Mouse (Mus musculus) heart, embryonic 13.5 days (tissue): ENCODE data around the gene Kif12. TPM values are rescaled to one million over a fixed set of nuclear protein-coding genes. Genes with fewer than 3 reads are reported as not detected.
A peak's percentile ranks its signal among the peaks of the same experiment; 100 is the strongest.

Source experiments
- ATAC-seq: fragments of 200-750 bp; cut with Nextera tagmentation; 2 replicates; pipeline ENCODE4 v1.8.0; 2017; ENCODE audit warnings: moderate TSS enrichment; ENCODE audit not compliant: insufficient number of reproducible peaks, low FRiP score, low TSS enrichment; ENCODE audit errors: extremely low read depth
- H3K27ac ChIP-seq: fragments of 300-500 bp; sonication (generic); replicated peaks from 2 replicates; pipeline ENCODE4 v1.5.1; 2015; ENCODE audit warnings: moderate library complexity, mild to moderate bottlenecking, inconsistent platforms
- H3K27me3 ChIP-seq: fragments of 300-500 bp; sonication (generic); replicated peaks from 2 replicates; pipeline ENCODE4 v1.6.1; 2015; ENCODE audit warnings: mild to moderate bottlenecking, inconsistent platforms
- H3K36me3 ChIP-seq: fragments of 300-500 bp; sonication (generic); 2 replicates; pipeline ENCODE4 v1.6.1; 2015; ENCODE audit warnings: mild to moderate bottlenecking, inconsistent platforms
- H3K4me1 ChIP-seq: fragments of 300-500 bp; sonication (generic); 2 replicates; pipeline ENCODE4 v1.6.1; 2015; ENCODE audit warnings: inconsistent platforms
- H3K4me2 ChIP-seq: fragments of 300-500 bp; sonication (generic); 2 replicates; pipeline ENCODE4 v1.6.1; 2015; ENCODE audit warnings: inconsistent platforms, mild to moderate bottlenecking, moderate library complexity
- H3K4me3 ChIP-seq: fragments of 300-500 bp; sonication (generic); 2 replicates; pipeline ENCODE4 v1.5.1; 2015; ENCODE audit warnings: moderate library complexity, mild to moderate bottlenecking, inconsistent platforms
- H3K9ac ChIP-seq: fragments of 300-500 bp; sonication (generic); 2 replicates; pipeline ENCODE4 v1.6.1; 2015; ENCODE audit warnings: inconsistent platforms, mild to moderate bottlenecking, moderate library complexity
- H3K9me3 ChIP-seq: fragments of 300-500 bp; sonication (generic); 2 replicates; pipeline ENCODE4 v1.6.1; 2016; ENCODE audit warnings: inconsistent platforms
- WGBS: fragments of 180-500 bp; shearing (Covaris S2); methylation state at CpG from one replicate; pipeline ENCODE4 v1.1.7; 2015; ENCODE audit warnings: mixed read lengths; 5-methylcytosine and 5-hydroxymethylcytosine counted together
- polyA plus RNA-seq: library from polyadenylated mRNA; unstranded; fragments of >200 nt; fragmentation: Nextera tagmentation; extraction: Ambion mirVana; gene quantifications from 2 replicates; pipeline ENCODE4 v1.2.1, GENCODE M21; 2015

Gene Kif12
- 0.90 and 1.3 TPM in 2 replicates for polyA plus RNA-seq

- Histone ChIP-seq H3K36me3 (no peaks in the 10 kb centered on the region), H3K4me2 (no peak within 1 kb of the TSS), H3K9me3 (no peaks in the 10 kb centered on the region), H3K9ac (no peak within 1 kb of the TSS), H3K27ac (no peak within 1 kb of the TSS), H3K4me1 (no peaks in the 10 kb centered on the region), H3K27me3 (peaks cover 62% of the 10 kb centered on the region), H3K4me3 (no peak within 1 kb of the TSS)
- 65% methylated on average over 4 of the region's 4 CpGs for WGBS
- ATAC-seq = no peak
Observed at GRCm38 (mm10) chr4:63171969-63172685, at the start of gene Kif12. Gene Kif12 (minus strand): TSS chr4:63172131.

GRCm38 (mm10) chr4:63221096-63221958, 49.4 kb upstream of the Kif12 start:
- H3K4me2 ChIP-seq = no peak overlapping the region
- H3K36me3 ChIP-seq = peaks cover 13% of the 10 kb centered on the region; the same call in 1 of the 2 replicates
- no peak overlapping the region for H3K4me3 ChIP-seq
- no peak for ATAC-seq
- H3K9ac ChIP-seq = no peak overlapping the region
- no peak overlapping the region for H3K27ac ChIP-seq
- H3K9me3 ChIP-seq = no peaks in the 10 kb centered on the region
- peaks cover 40% of the 10 kb centered on the region for H3K4me1 ChIP-seq
- peaks cover 27% of the 10 kb centered on the region for H3K27me3 ChIP-seq
- 72% methylated on average over 15 of the region's 15 CpGs for WGBS

- Histone ChIP-seq H3K27me3 (peaks cover 31% of the 10 kb centered on the region), H3K9me3 (no peaks in the 10 kb centered on the region), H3K4me3 (no peak overlapping the region), H3K27ac (no peak overlapping the region; the same call in 1 of the 2 replicates), H3K9ac (no peak overlapping the region), H3K4me1 (peaks cover 33% of the 10 kb centered on the region), H3K36me3 (peaks cover 10% of the 10 kb centered on the region; the same call in 1 of the 2 replicates), H3K4me2 (no peak overlapping the region)
- 56% methylated on average over 6 of the region's 6 CpGs for WGBS
- ATAC-seq = no peak
Observed at GRCm38 (mm10) chr4:63219635-63220034, 47.7 kb upstream of the Kif12 start.

GRCm38 (mm10) chr4:63219059-63219458, 47.1 kb upstream of the Kif12 start:
- Histone ChIP-seq H3K36me3 (peaks cover 9% of the 10 kb centered on the region; the same call in 1 of the 2 replicates), H3K9me3 (no peaks in the 10 kb centered on the region), H3K9ac (no peak overlapping the region), H3K27ac (no peak overlapping the region), H3K4me3 (no peak overlapping the region), H3K27me3 (peaks cover 36% of the 10 kb centered on the region), H3K4me2 (no peak overlapping the region), H3K4me1 (peaks cover 38% of the 10 kb centered on the region)
- WGBS = 80% methylated on average over 3 of the region's 3 CpGs
- no peak for ATAC-seq

- peaks cover 51% of the 10 kb centered on the region for H3K27me3 ChIP-seq
- peaks cover 9% of the 10 kb centered on the region; the same call in 1 of the 2 replicates for H3K36me3 ChIP-seq
- H3K4me1 ChIP-seq = peaks cover 49% of the 10 kb centered on the region
- H3K4me3 ChIP-seq = no peak overlapping the region
- H3K27ac ChIP-seq = no peak overlapping the region
- no peaks in the 10 kb centered on the region for H3K9me3 ChIP-seq
- H3K9ac ChIP-seq = peak overlapping the region; percentile 16; the same call in 1 of the 2 replicates
- 85% methylated on average over 6 of the region's 6 CpGs for WGBS
- peak overlapping the region; percentile 98 for H3K4me2 ChIP-seq
- no peak for ATAC-seq
Observed at GRCm38 (mm10) chr4:63217513-63217912, 45.6 kb upstream of the Kif12 start.

GRCm38 (mm10) chr4:63216566-63216965, 44.6 kb upstream of the Kif12 start:
- H3K4me1 ChIP-seq = peaks cover 49% of the 10 kb centered on the region
- ATAC-seq = no peak
- 0 out of 2 replicates have a peak overlapping the region, but pooled peaks have one; percentile 15 for H3K27ac ChIP-seq
- peak overlapping the region; percentile 74 for H3K4me3 ChIP-seq
- H3K9me3 ChIP-seq = no peaks in the 10 kb centered on the region
- WGBS = 25% methylated on average over 9 of the region's 9 CpGs
- H3K4me2 ChIP-seq = peak overlapping the region; percentile 98
- H3K36me3 ChIP-seq = 0 out of 2 replicates have a peak, but pooled peaks cover 4% of the 10 kb centered on the region
- H3K27me3 ChIP-seq = peaks cover 61% of the 10 kb centered on the region
- H3K9ac ChIP-seq = peak overlapping the region; percentile 90

GRCm38 (mm10) chr4:63215993-63216531, 44.1 kb upstream of the Kif12 start:
- peaks cover 63% of the 10 kb centered on the region for H3K27me3 ChIP-seq
- H3K27ac ChIP-seq = peak overlapping the region; percentile 62
- 0 out of 2 replicates have a peak, but pooled peaks have one; percentile 45 for ATAC-seq
- peak overlapping the region; percentile 74 for H3K4me3 ChIP-seq
- peaks cover 49% of the 10 kb centered on the region for H3K4me1 ChIP-seq
- H3K4me2 ChIP-seq = peak overlapping the region; percentile 98
- 2% methylated on average over 24 of the region's 24 CpGs for WGBS
- H3K9me3 ChIP-seq = no peaks in the 10 kb centered on the region
- peak overlapping the region; percentile 90 for H3K9ac ChIP-seq
- 0 out of 2 replicates have a peak, but pooled peaks cover 1% of the 10 kb centered on the region for H3K36me3 ChIP-seq

GRCm38 (mm10) chr4:63215185-63215992, 43.5 kb upstream of the Kif12 start:
- Histone ChIP-seq H3K9me3 (no peaks in the 10 kb centered on the region), H3K36me3 (no peaks in the 10 kb centered on the region), H3K4me2 (peak overlapping the region; percentile 98), H3K4me3 (peak overlapping the region; percentile 74), H3K27me3 (peaks cover 63% of the 10 kb centered on the region), H3K27ac (peak overlapping the region; percentile 62), H3K4me1 (peaks cover 48% of the 10 kb centered on the region), H3K9ac (peak overlapping the region; percentile 90)
- WGBS = under 1% methylated on average over 69 of the region's 71 CpGs
- ATAC-seq = no peak; the same call in 1 of the 2 replicates

GRCm38 (mm10) chr4:63213907-63214621, 42.1 kb upstream of the Kif12 start, which contains the start of gene Col27a1:
Gene Col27a1 (plus strand): TSS chr4:63214004.
- under 1% methylated on average over 60 of the region's 61 CpGs for WGBS
- peaks cover 66% of the 10 kb centered on the region for H3K27me3 ChIP-seq
- no peaks in the 10 kb centered on the region for H3K36me3 ChIP-seq
- peak within 1 kb of the TSS; percentile 68 for H3K9ac ChIP-seq
- no peaks in the 10 kb centered on the region for H3K9me3 ChIP-seq
- peaks cover 38% of the 10 kb centered on the region for H3K4me1 ChIP-seq
- peak within 1 kb of the TSS; percentile 74 for H3K4me3 ChIP-seq
- no peak for ATAC-seq
- no peak within 1 kb of the TSS for H3K27ac ChIP-seq
- H3K4me2 ChIP-seq = peak within 1 kb of the TSS; percentile 98

- H3K27me3 ChIP-seq = 0 out of 2 replicates have a peak, but pooled peaks cover 4% of the 10 kb centered on the region
- 57% methylated on average over 7 of the region's 7 CpGs for WGBS
Observed at GRCm38 (mm10) chr4:63205583-63205982, 33.7 kb upstream of the Kif12 start.

More at GRCm38 (mm10) chr4:63205583-63205982, 33.7 kb upstream of the Kif12 start:
- H3K27ac ChIP-seq = no peak overlapping the region
- H3K9ac ChIP-seq = no peak overlapping the region
- H3K4me3 ChIP-seq = no peak overlapping the region
- H3K36me3 ChIP-seq = no peaks in the 10 kb centered on the region
- H3K9me3 ChIP-seq = no peaks in the 10 kb centered on the region
- ATAC-seq = no peak
- H3K4me1 ChIP-seq = peaks cover 29% of the 10 kb centered on the region
- no peak overlapping the region for H3K4me2 ChIP-seq
